Mouse (Mus musculus) hindbrain, postnatal 0 days (tissue): ENCODE data around the gene Golga1. TPM values are rescaled to one million over a fixed set of nuclear protein-coding genes. Genes with fewer than 3 reads are reported as not detected.

Experiments used
- ATAC-seq: fragments of 200-750 bp; cut with Nextera tagmentation; 2 replicates; pipeline ENCODE4 v1.8.0; 2017; ENCODE audit warnings: mild to moderate bottlenecking, moderate TSS enrichment, moderate library complexity
- DNase-seq: peaks from one replicate; pipeline ENCODE4 v3.0.0-alpha.2; 2015; ENCODE audit warnings: low spot score
- H3K27ac ChIP-seq: fragments of 300-500 bp; sonication (generic); 2 replicates; pipeline ENCODE4 v1.5.1; 2014; ENCODE audit warnings: mild to moderate bottlenecking
- H3K27me3 ChIP-seq: fragments of 300-500 bp; sonication (generic); 2 replicates; pipeline ENCODE4 v1.6.1; 2014; ENCODE audit warnings: low read length, mixed read lengths; ENCODE audit not compliant: insufficient read depth
- H3K36me3 ChIP-seq: fragments of 300-500 bp; sonication (generic); 2 replicates; pipeline ENCODE4 v1.6.1; 2014; ENCODE audit warnings: low read length, mixed read lengths; ENCODE audit not compliant: insufficient read depth
- H3K4me1 ChIP-seq: fragments of 300-500 bp; sonication (generic); 2 replicates; pipeline ENCODE4 v1.6.1; 2014; ENCODE audit warnings: antibody characterized with exemption, low read length, mixed read lengths; ENCODE audit not compliant: insufficient read depth
- H3K4me2 ChIP-seq: fragments of 300-500 bp; sonication (generic); 2 replicates; pipeline ENCODE4 v1.6.1; 2014; ENCODE audit warnings: low read depth, mild to moderate bottlenecking, low read length, moderate library complexity, mixed read lengths
- H3K4me3 ChIP-seq: fragments of 300-500 bp; sonication (generic); 2 replicates; pipeline ENCODE4 v1.5.1; 2014; ENCODE audit warnings: low read length
- H3K9ac ChIP-seq: fragments of 300-500 bp; sonication (generic); replicated peaks from 2 replicates; pipeline ENCODE4 v1.6.1; 2014; ENCODE audit warnings: mild to moderate bottlenecking, low read length, moderate library complexity, mixed read lengths
- H3K9me3 ChIP-seq: fragments of 300-500 bp; sonication (generic); 2 replicates; pipeline ENCODE4 v1.6.1; 2016; ENCODE audit warnings: low read length, mixed read lengths
- CTCF ChIP-seq: IDR thresholded peaks from 2 replicates; pipeline ENCODE4 v1.5.1; 2016; ENCODE audit warnings: antibody characterized with exemption, control low read depth, low read depth
- WGBS: fragments of 180-500 bp; shearing (Covaris S2); extraction: QIAGEN DNeasy Blood & Tissue Kit; methylation state at CpG from one replicate; pipeline ENCODE4 v1.1.7; 2014; 5-methylcytosine and 5-hydroxymethylcytosine counted together
- polyA plus RNA-seq: library from polyadenylated mRNA; unstranded; fragments of >200 nt; fragmentation: Nextera tagmentation; extraction: Ambion mirVana; gene quantifications from 2 replicates; pipeline ENCODE4 v1.2.1, GENCODE M21; 2015
- total RNA-seq: library from RNA; depleted of rRNA; stranded (reverse); fragments of >200 nt; gene quantifications from 2 replicates; pipeline ENCODE4 v1.2.3, GENCODE M21; 2014

The Golga1 gene
- total and polyA plus RNA-seq, 2 experiments from 2014 or later: 17.4 to 27.7 TPM

DNA sequence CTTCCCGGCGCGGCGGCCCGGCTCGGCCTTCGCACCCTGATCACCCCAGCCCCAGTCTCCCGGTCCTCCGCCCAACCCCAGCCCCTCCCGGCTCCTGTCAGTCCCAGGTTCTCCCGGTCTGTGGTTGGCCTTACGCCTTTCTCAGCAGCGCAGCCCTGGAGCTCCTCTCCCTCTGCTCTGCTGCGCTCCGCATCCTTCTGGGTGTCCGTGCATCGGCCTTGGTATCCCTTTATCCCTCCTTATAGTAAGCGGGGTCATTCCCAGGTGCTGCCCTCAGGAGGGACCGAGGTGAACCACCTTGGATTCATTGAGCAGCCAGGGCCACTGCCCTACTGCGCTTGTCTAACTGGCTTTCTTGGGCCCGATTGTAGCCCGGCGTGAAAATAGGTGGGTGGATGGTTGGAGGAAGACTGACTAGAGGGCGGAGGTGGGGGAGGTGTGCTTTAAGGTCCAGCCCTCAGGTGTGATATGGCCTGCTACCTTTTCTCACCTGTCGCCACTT, 56.9 kb downstream of the Golga1 start:
- WGBS: 1% methylated on average over 22 of the region's 25 CpGs

DNA sequence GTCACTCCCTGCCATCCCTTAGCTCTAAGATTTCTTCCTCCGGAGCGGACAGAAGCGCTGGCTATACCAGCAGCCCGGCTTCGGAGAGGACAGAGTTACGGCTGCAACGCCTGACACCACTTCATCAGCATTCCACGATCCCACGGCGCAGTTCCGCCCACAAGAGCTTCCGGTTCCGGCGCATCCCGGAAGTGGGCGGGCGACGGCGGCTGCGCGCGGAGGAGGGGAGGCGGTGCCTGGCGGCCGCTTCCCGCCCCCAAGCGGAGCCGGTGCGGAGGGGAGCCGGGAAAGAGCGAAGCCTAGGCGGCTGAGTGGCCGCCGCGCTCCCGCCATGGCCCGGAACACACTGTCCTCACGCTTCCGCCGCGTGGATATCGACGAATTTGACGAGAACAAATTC, 57.5 kb downstream of the Golga1 start:
- no peaks in the 10 kb centered on the region for H3K9me3 ChIP-seq
- no peak for TF ChIP-seq CTCF
- ATAC-seq: peak; percentile 89
- H3K36me3 ChIP-seq: peaks cover 2% of the 10 kb centered on the region; the same call in 1 of the 2 replicates
- H3K27ac ChIP-seq: peak overlapping the region; percentile 95
- peak; percentile 97 for DNase-seq
- no peaks in the 10 kb centered on the region for H3K27me3 ChIP-seq
- WGBS: 3% methylated on average over 44 of the region's 44 CpGs
- H3K4me1 ChIP-seq: peaks cover 32% of the 10 kb centered on the region
- H3K4me3 ChIP-seq: peak overlapping the region; percentile 62
- H3K4me2 ChIP-seq: peak overlapping the region; percentile 90
- peak overlapping the region; percentile 83 for H3K9ac ChIP-seq

More for the DNA sequence above, 56.9 kb downstream of the Golga1 start:
- Histone ChIP-seq H3K36me3 (no peaks in the 10 kb centered on the region; the same call in 1 of the 2 replicates), H3K4me2 (peak overlapping the region; percentile 90), H3K4me3 (peak overlapping the region; percentile 62), H3K4me1 (peaks cover 32% of the 10 kb centered on the region), H3K9ac (peak overlapping the region; percentile 83), H3K9me3 (no peaks in the 10 kb centered on the region), H3K27me3 (no peaks in the 10 kb centered on the region), H3K27ac (peak overlapping the region; percentile 95)
- ATAC-seq (peak; percentile 51), DNase-seq (peak; percentile 53)
- no peak for TF ChIP-seq CTCF

DNA sequence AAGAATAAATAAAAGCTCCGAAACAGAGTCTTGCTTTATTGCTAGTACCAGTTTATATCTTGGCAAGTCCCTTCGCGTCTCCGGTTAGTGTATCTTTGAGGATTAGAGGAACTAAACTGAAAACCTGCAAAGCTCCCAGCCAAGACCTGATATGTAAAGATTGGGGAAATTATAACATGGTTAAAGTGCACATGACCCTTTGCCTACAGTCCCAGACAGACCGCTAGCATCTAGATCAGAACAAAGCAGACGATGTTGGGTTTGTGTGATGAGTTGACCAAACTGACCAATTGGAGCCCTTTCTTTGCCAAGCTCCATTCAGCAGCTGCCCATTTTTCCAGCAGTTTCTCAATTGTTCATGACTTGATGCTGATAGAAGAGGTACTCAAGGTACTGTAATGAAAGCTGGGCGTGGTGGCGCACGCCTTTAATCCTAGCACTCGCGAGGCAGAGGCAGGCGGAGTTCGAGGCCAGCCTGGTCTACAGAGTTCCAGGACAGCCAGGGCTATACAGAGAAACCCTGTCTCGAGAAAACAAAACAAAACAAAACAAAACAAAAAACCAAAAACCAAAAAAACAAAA, 59.1 kb downstream of the Golga1 start:
- TF ChIP-seq CTCF: no peak

DNA sequence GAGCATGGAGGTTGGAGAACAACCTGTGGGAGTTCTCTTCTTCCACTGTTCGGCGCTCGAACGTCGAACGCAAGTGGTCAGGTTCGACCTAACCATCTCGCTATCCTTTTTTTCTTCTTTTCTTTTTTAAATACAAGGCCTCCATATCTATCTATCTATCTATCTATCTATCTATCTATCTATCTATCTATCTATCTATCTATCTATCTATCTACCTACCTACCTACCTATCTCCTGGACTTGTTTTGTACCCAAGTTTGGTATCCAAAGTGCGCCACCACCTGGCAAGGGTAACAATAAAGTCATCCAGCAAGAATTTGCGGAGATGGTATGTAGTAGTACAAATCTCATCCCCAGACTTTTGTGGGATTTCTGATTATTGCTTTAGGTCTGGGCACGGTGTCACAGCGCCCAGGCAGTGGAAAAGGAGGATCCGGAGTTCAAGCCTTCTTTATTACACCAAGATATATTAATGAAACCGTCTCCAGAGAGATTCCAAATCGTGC, 59.7 kb downstream of the Golga1 start, which contains the start of gene Rpl35:
Gene Rpl35, minus strand, starts transcription at position 51 of the 506 bp plus-strand sequence.
- DNase-seq: peak; percentile 42
- WGBS: 14% methylated on average over 15 of the region's 15 CpGs
- H3K4me3 ChIP-seq: peak within 1 kb of the TSS; percentile 57
- H3K4me2 ChIP-seq: peak within 1 kb of the TSS; percentile 80
- ATAC-seq: no peak
- H3K9me3 ChIP-seq: no peaks in the 10 kb centered on the region
- H3K9ac ChIP-seq: peak within 1 kb of the TSS; percentile 73
- no peaks in the 10 kb centered on the region for H3K27me3 ChIP-seq
- H3K4me1 ChIP-seq: peaks cover 28% of the 10 kb centered on the region
- peaks cover 23% of the 10 kb centered on the region for H3K36me3 ChIP-seq
- peak within 1 kb of the TSS; percentile 93 for H3K27ac ChIP-seq
- peak; percentile 39 for TF ChIP-seq CTCF

More for the DNA sequence above, 59.1 kb downstream of the Golga1 start:
- peaks cover 17% of the 10 kb centered on the region for H3K36me3 ChIP-seq
- no peak overlapping the region for H3K27ac ChIP-seq
- no peak overlapping the region for H3K4me3 ChIP-seq
- peak overlapping the region; percentile 80 for H3K4me2 ChIP-seq
- no peaks in the 10 kb centered on the region for H3K9me3 ChIP-seq
- ATAC-seq: no peak
- 93% methylated on average over 14 of the region's 14 CpGs for WGBS
- no peak overlapping the region for H3K9ac ChIP-seq
- no peaks in the 10 kb centered on the region for H3K27me3 ChIP-seq
- H3K4me1 ChIP-seq: peaks cover 30% of the 10 kb centered on the region
- DNase-seq: no peak

DNA sequence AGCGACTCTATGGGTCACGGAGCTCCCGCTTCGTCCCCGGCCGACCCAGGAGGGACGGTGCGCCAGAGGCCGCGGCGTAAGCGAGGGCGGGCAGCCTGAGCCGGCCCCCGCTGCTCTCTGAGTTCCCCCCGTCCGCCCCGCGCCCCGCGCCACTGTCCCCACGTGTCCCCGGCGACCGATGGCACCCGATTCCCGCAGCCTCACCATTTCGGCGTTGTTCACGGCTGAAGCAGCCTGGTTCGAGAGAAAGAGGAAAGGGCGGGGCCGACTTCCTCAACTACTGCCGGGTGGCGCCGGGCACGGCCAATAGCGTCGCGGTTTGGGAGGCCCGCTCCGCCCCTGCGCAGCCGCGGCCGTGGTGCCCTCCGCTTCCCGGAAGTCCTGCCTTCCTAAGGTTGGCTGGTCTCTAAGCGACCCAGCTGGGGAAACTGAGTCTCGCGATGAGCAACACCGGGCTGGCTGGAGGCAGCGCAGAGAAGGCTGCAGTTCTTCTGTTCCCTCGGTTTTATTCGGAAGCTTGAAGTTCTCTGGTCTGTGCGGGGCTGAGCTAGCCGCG, 60.4 kb downstream of the Golga1 start, which contains the start of gene Arpc5l:
Gene Arpc5l, plus strand, starts transcription at position 469 of the 556 bp plus-strand sequence.
- H3K9ac ChIP-seq: peak within 1 kb of the TSS; percentile 73
- H3K4me3 ChIP-seq: peak within 1 kb of the TSS; percentile 57
- peaks cover 28% of the 10 kb centered on the region for H3K4me1 ChIP-seq
- peak within 1 kb of the TSS; percentile 93 for H3K27ac ChIP-seq
- peak; percentile 89 for ATAC-seq
- no peaks in the 10 kb centered on the region for H3K9me3 ChIP-seq
- no peaks in the 10 kb centered on the region for H3K27me3 ChIP-seq
- H3K36me3 ChIP-seq: peaks cover 30% of the 10 kb centered on the region
- no peak for TF ChIP-seq CTCF
- peak within 1 kb of the TSS; percentile 80 for H3K4me2 ChIP-seq
- DNase-seq: peak; percentile 96
- under 1% methylated on average over 58 of the region's 58 CpGs for WGBS

DNA sequence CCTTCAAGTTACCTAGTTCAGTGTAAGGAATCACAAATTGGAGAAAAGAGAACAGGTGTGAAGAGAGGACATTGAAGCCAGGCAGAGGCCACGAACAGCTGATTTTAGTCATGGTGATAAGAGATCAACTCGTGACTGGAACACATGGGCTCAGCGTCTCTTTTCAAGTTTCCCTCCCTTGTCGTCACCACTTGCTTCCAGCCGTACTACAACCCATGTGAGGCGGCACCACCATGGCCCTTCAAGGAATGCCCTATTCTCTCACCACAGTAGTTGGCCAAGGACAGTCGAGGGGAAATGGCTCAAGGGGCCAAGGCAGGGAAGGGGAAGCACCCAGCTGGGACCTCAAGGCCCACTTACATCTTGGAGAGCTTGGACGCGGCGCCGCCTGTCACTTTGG, 61.0 kb downstream of the Golga1 start:
- no peaks in the 10 kb centered on the region for H3K27me3 ChIP-seq
- ATAC-seq: 0 out of 2 replicates have a peak, but pooled peaks have one; percentile 4
- TF ChIP-seq CTCF: no peak
- H3K9me3 ChIP-seq: no peaks in the 10 kb centered on the region
- peaks cover 31% of the 10 kb centered on the region for H3K36me3 ChIP-seq
- peak overlapping the region; percentile 73 for H3K9ac ChIP-seq
- H3K4me2 ChIP-seq: peak overlapping the region; percentile 80
- H3K27ac ChIP-seq: peak overlapping the region; percentile 93
- DNase-seq: peak; percentile 54
- under 1% methylated on average over 11 of the region's 11 CpGs for WGBS
- peaks cover 24% of the 10 kb centered on the region for H3K4me1 ChIP-seq
- peak overlapping the region; percentile 57 for H3K4me3 ChIP-seq
